26 mouse cellular contexts compared by ENCODE assay signal in genomic region chr6:117888032-117888431, GRCm38 (mm10). TPM values are rescaled to one million over a fixed set of nuclear protein-coding genes. Genes with fewer than 3 reads are reported as not detected.
DNase-seq lines count a peak whose midpoint lies in the region; ATAC-seq and TF ChIP-seq lines count a peak whose summit lies in the region.
"Had no signal": no experiment of that assay in that cellular context is flagged by ENCODE, and none has a peak within 500 bp of the region (broad histone marks: within the 10 kb centered on the region; RNA-seq: fewer than 3 reads in every experiment).

No protein-coding gene starts in this region.

- TF ChIP-seq EP300 in MEL (IDR thresholded peaks at IDR 0.05; ENCODE audit: low read depth in 1 of 2, low read length in 2 of 2) = peak; percentile 75 to 83

- H3K27ac ChIP-seq in heart, embryonic 13.5 days (replicated peaks) = peak overlapping the region; percentile 37; the same call in 1 of the 2 replicates
- peak overlapping the region; percentile 98 for H3K27ac ChIP-seq in MEL (ENCODE audit: control insufficient read depth, low read depth, low read length)
- H3K27ac ChIP-seq in limb, embryonic 10.5 days = peak overlapping the region; percentile 67
- peak overlapping the region; percentile 85 for H3K27ac ChIP-seq in liver, embryonic 16.5 days (ENCODE audit: low read length)
- H3K27ac ChIP-seq: embryonic facial prominence, embryonic 15.5 days; hindbrain, embryonic 14.5 days; neural tube, embryonic 15.5 days had no signal

- 24% methylated on average over 1 of the region's 1 CpGs for WGBS in heart, embryonic 13.5 days
- 48% methylated on average over 1 of the region's 1 CpGs for WGBS in limb, embryonic 10.5 days
- 10% methylated on average over 1 of the region's 1 CpGs for WGBS in liver, embryonic 16.5 days (ENCODE audit: insufficient replicate concordance)

- H3K4me1 ChIP-seq in heart, embryonic 13.5 days = peaks cover 15% of the 10 kb centered on the region; the same call in 1 of the 2 replicates
- peaks cover 19 to 32% of the 10 kb centered on the region in 2 experiments for H3K4me1 ChIP-seq in MEL (ENCODE audit: control insufficient read depth in 1 of 2, insufficient read depth in 2 of 2, low read length in 2 of 2)
- peaks cover 9% of the 10 kb centered on the region; the same call in 1 of the 2 replicates for H3K4me1 ChIP-seq in limb, embryonic 10.5 days
- H3K4me1 ChIP-seq in liver, embryonic 16.5 days (ENCODE audit: control insufficient read depth, low read depth, low read length) = peaks cover 46% of the 10 kb centered on the region
- H3K4me1 ChIP-seq: embryonic facial prominence, embryonic 15.5 days; limb, embryonic 12.5 days; neural tube, embryonic 15.5 days had no signal

- H3K9me3 ChIP-seq in heart, embryonic 13.5 days = no peaks in the 10 kb centered on the region
- no peaks in the 10 kb centered on the region for H3K9me3 ChIP-seq in MEL (replicated peaks; ENCODE audit: insufficient read depth, low read length)
- no peaks in the 10 kb centered on the region for H3K9me3 ChIP-seq in limb, embryonic 10.5 days (replicated peaks)
- no peaks in the 10 kb centered on the region for H3K9me3 ChIP-seq in liver, embryonic 16.5 days (replicated peaks; ENCODE audit: control insufficient read depth, low read length)
- H3K9me3 ChIP-seq: embryonic facial prominence, embryonic 15.5 days; forebrain, embryonic 12.5 days; limb, embryonic 12.5 days; neural tube, embryonic 15.5 days had no signal

- H3K4me2 ChIP-seq in heart, embryonic 13.5 days = peak overlapping the region; percentile 44
- peak overlapping the region; percentile 57 for H3K4me2 ChIP-seq in liver, embryonic 16.5 days (ENCODE audit: low read depth, low read length)
- H3K4me2 ChIP-seq: embryonic facial prominence, embryonic 15.5 days; forebrain, embryonic 12.5 days; hindbrain, embryonic 14.5 days; limb, embryonic 12.5 days; neural tube, embryonic 15.5 days had no signal

- no peaks in the 10 kb centered on the region for H3K36me3 ChIP-seq in heart, embryonic 13.5 days
- peaks cover 0 to 39% of the 10 kb centered on the region in 2 experiments; a peak in 2 of 4 replicates for H3K36me3 ChIP-seq in MEL (ENCODE audit: control insufficient read depth in 1 of 2, insufficient read depth in 2 of 2, low read length in 2 of 2)
- H3K36me3 ChIP-seq in limb, embryonic 10.5 days = no peaks in the 10 kb centered on the region
- no peaks in the 10 kb centered on the region for H3K36me3 ChIP-seq in liver, embryonic 16.5 days (ENCODE audit: control insufficient read depth, insufficient read depth)
- H3K36me3 ChIP-seq: embryonic facial prominence, embryonic 15.5 days; forebrain, embryonic 12.5 days; limb, embryonic 12.5 days; neural tube, embryonic 15.5 days had no signal

- no peak for DNase-seq in heart, postnatal 10 days
- peak; percentile 63 for DNase-seq in MEL (ENCODE audit: low read depth, low spot score)
- DNase-seq in limb, embryonic 10.5 days (ENCODE audit: low spot score) = no peak
- no peak for DNase-seq in adrenal gland, postnatal 25 days
- DNase-seq: adrenal gland, postnatal 14 days; cerebellum, adult 18-20 months; cerebellum, postnatal 25 days; embryo, embryonic 11 days; kidney, adult 9 months; kidney, postnatal 25 days; layer of hippocampus, adult 9-11 months; midbrain, embryonic 14.5 days; right cerebral cortex, postnatal 25 days; thymus, adult 2 months had no signal

- H3K4me3 ChIP-seq in heart, embryonic 13.5 days = peak overlapping the region; percentile 22
- peak overlapping the region; percentile 18 to 28 for H3K4me3 ChIP-seq in MEL (ENCODE audit: control insufficient read depth in 1 of 2, insufficient read depth in 1 of 2, low read depth in 2 of 2, low read length in 2 of 2)
- no peak overlapping the region for H3K4me3 ChIP-seq in limb, embryonic 10.5 days
- H3K4me3 ChIP-seq in liver, embryonic 16.5 days (ENCODE audit: low read depth, low read length) = peak overlapping the region; percentile 27
- H3K4me3 ChIP-seq: embryonic facial prominence, embryonic 15.5 days; forebrain, embryonic 12.5 days; limb, embryonic 12.5 days; neural tube, embryonic 15.5 days had no signal

- no peak for ATAC-seq in heart, embryonic 13.5 days (ENCODE audit: extremely low read depth, insufficient number of reproducible peaks, low FRiP score, low TSS enrichment)
- 0 out of 2 replicates have a peak, but pooled peaks have one; percentile 15 for ATAC-seq in liver, embryonic 16.5 days (ENCODE audit: low read depth)
- ATAC-seq in monocyte, adult 5-6 weeks (replicated peaks; ENCODE audit: insufficient number of reproducible peaks, low FRiP score, low TSS enrichment, poor library complexity, severe bottlenecking) = no peak
- ATAC-seq: Patski had no signal

- TF ChIP-seq RAD21 in MEL (IDR thresholded peaks at IDR 0.05; ENCODE audit: low read depth, low read length) = no peak

- intact Hi-C loops in heart, postnatal 10 days (cut with DNase I) = no loop called here

- TF ChIP-seq POLR2A in MEL (IDR thresholded peaks at IDR 0.05; ENCODE audit: control insufficient read depth in 1 of 2, insufficient read depth in 1 of 2, low read depth in 1 of 2, low read length in 2 of 2, poor library complexity in 1 of 2) = no peak

- H3K9ac ChIP-seq in heart, embryonic 13.5 days = peak overlapping the region; percentile 37; the same call in 1 of the 2 replicates
- peak overlapping the region; percentile 69 for H3K9ac ChIP-seq in MEL (ENCODE audit: control insufficient read depth, low read depth, low read length, poor library complexity, severe bottlenecking)
- peak overlapping the region; percentile 22 for H3K9ac ChIP-seq in liver, embryonic 16.5 days (ENCODE audit: low read depth, low read length)
- H3K9ac ChIP-seq: embryonic facial prominence, embryonic 15.5 days; limb, embryonic 12.5 days; neural tube, embryonic 15.5 days had no signal

- H3K79me2 ChIP-seq in MEL (ENCODE audit: control insufficient read depth, insufficient read depth, low read length, poor library complexity) = peaks cover 10% of the 10 kb centered on the region

- no peaks in the 10 kb centered on the region for H3K27me3 ChIP-seq in heart, embryonic 13.5 days (replicated peaks)
- H3K27me3 ChIP-seq in MEL (ENCODE audit: control insufficient read depth in 1 of 2, insufficient read depth in 2 of 2, low read length in 2 of 2) = no peaks in the 10 kb centered on the region
- no peaks in the 10 kb centered on the region for H3K27me3 ChIP-seq in limb, embryonic 10.5 days (ENCODE audit: low read depth, poor library complexity, severe bottlenecking)
- no peaks in the 10 kb centered on the region for H3K27me3 ChIP-seq in liver, embryonic 16.5 days (ENCODE audit: control insufficient read depth, insufficient read depth, low read depth, low read length)
- H3K27me3 ChIP-seq: embryonic facial prominence, embryonic 15.5 days; forebrain, embryonic 12.5 days; limb, embryonic 12.5 days; neural tube, embryonic 15.5 days; Patski had no signal

- no peak for TF ChIP-seq CTCF in MEL (IDR thresholded peaks at IDR 0.05 in 2 of 3, conservative IDR thresholded peaks at IDR 0.05 in 1 of 3; ENCODE audit: control insufficient read depth in 1 of 3, insufficient read depth in 1 of 3, low read depth in 2 of 3, low read length in 3 of 3, poor library complexity in 1 of 3, severe bottlenecking in 1 of 3)

RNA-seq across cellular contexts. Expression of gene Hnrnpf, which starts 12.1 kb away (rescaled TPM):
- 440 and 506 TPM in 2 replicates for polyA plus RNA-seq in heart, embryonic 13.5 days (2015; fragmentation: Nextera tagmentation; extraction: Ambion mirVana)
- 100 to 1,000 TPM; 351 to 364 TPM for total RNA-seq in heart, postnatal 10 days (2021)
- total RNA-seq in MEL (2012; rRNA removed) = 868 and 882 TPM in 2 replicates
- 1,000 to 10,000 TPM in 1 of 2 experiments, 100 to 1,000 TPM in 1; 722 to 2,287 TPM for polyA plus RNA-seq in MEL (2012; ENCODE audit: insufficient read depth in 1 of 2, insufficient read length in 2 of 2, low read depth in 1 of 2, low replicate concordance in 2 of 2, missing spikeins in 1 of 2)
- 907 and 916 TPM in 2 replicates for polyA plus RNA-seq in limb, embryonic 10.5 days (2016; fragmentation: Nextera tagmentation; extraction: Ambion mirVana)
- 420 and 472 TPM in 2 replicates for polyA plus RNA-seq in liver, embryonic 16.5 days (2015; fragmentation: Nextera tagmentation; extraction: Ambion mirVana)
- 1,228 to 1,583 TPM (median 1,384 TPM) in 3 replicates for total RNA-seq in monocyte, adult 5-6 weeks (2017)
- 333 and 372 TPM in 2 replicates for total RNA-seq in adrenal gland, postnatal 25 days (2021)

RNA-seq across cellular contexts. Expression of gene Zfp239, which starts 26.1 kb away (rescaled TPM):
- 2.0 and 2.1 TPM in 2 replicates for polyA plus RNA-seq in heart, embryonic 13.5 days (2015; fragmentation: Nextera tagmentation; extraction: Ambion mirVana)
- total RNA-seq in heart, postnatal 10 days (2021) = under 1 TPM; 0.41 to 0.57 TPM
- total RNA-seq in MEL (2012; rRNA removed) = 17.9 and 20.4 TPM in 2 replicates
- polyA plus RNA-seq in MEL (2012; ENCODE audit: insufficient read depth in 1 of 2, insufficient read length in 2 of 2, low read depth in 1 of 2, low replicate concordance in 2 of 2, missing spikeins in 1 of 2) = 10 to 100 TPM in 1 of 2 experiments, not detected in 1; 18.6 TPM
- 14.6 and 17.3 TPM in 2 replicates for polyA plus RNA-seq in limb, embryonic 10.5 days (2016; fragmentation: Nextera tagmentation; extraction: Ambion mirVana)
- 1.7 and 2.3 TPM in 2 replicates for polyA plus RNA-seq in liver, embryonic 16.5 days (2015; fragmentation: Nextera tagmentation; extraction: Ambion mirVana)
- 0.19 to 1.1 TPM in 2 of 3 replicates, not detected in the other for total RNA-seq in monocyte, adult 5-6 weeks (2017)
- total RNA-seq in adrenal gland, postnatal 25 days (2021) = 3.0 and 4.3 TPM in 2 replicates

RNA-seq across cellular contexts. Expression of gene Zfp637, which starts 47.1 kb away (rescaled TPM):
- 64.5 and 64.7 TPM in 2 replicates for polyA plus RNA-seq in heart, embryonic 13.5 days (2015; fragmentation: Nextera tagmentation; extraction: Ambion mirVana)
- total RNA-seq in heart, postnatal 10 days (2021) = 10 to 100 TPM; 33.0 to 45.2 TPM
- total RNA-seq in MEL (2012; rRNA removed) = 41.5 and 52.4 TPM in 2 replicates
- polyA plus RNA-seq in MEL (2012; ENCODE audit: insufficient read depth in 1 of 2, insufficient read length in 2 of 2, low read depth in 1 of 2, low replicate concordance in 2 of 2, missing spikeins in 1 of 2) = 10 to 100 TPM in 1 of 2 experiments, not detected in 1; 53.8 TPM
- 99.2 and 128 TPM in 2 replicates for polyA plus RNA-seq in limb, embryonic 10.5 days (2016; fragmentation: Nextera tagmentation; extraction: Ambion mirVana)
- 28.9 and 30.6 TPM in 2 replicates for polyA plus RNA-seq in liver, embryonic 16.5 days (2015; fragmentation: Nextera tagmentation; extraction: Ambion mirVana)
- 4.1 to 7.8 TPM (median 6.6 TPM) in 3 replicates for total RNA-seq in monocyte, adult 5-6 weeks (2017)
- 36.1 and 37.0 TPM in 2 replicates for total RNA-seq in adrenal gland, postnatal 25 days (2021)

RNA-seq across cellular contexts. Expression of gene Fxyd4, which starts 49.5 kb away (rescaled TPM):
- 1.9 and 2.5 TPM in 2 replicates for polyA plus RNA-seq in heart, embryonic 13.5 days (2015; fragmentation: Nextera tagmentation; extraction: Ambion mirVana)
- not detected for total RNA-seq in heart, postnatal 10 days (2021)
- total RNA-seq in MEL (2012; rRNA removed) = not detected in 2 replicates
- under 1 TPM in 1 of 2 experiments, not detected in 1; 0.22 TPM for polyA plus RNA-seq in MEL (2012; ENCODE audit: insufficient read depth in 1 of 2, insufficient read length in 2 of 2, low read depth in 1 of 2, low replicate concordance in 2 of 2, missing spikeins in 1 of 2)
- 3.4 and 3.6 TPM in 2 replicates for polyA plus RNA-seq in limb, embryonic 10.5 days (2016; fragmentation: Nextera tagmentation; extraction: Ambion mirVana)
- polyA plus RNA-seq in liver, embryonic 16.5 days (2015; fragmentation: Nextera tagmentation; extraction: Ambion mirVana) = 0.30 TPM in 1 of 2 replicates, not detected in the other
- total RNA-seq in monocyte, adult 5-6 weeks (2017) = not detected in 3 replicates
- total RNA-seq in adrenal gland, postnatal 25 days (2021) = not detected in 2 replicates
- total RNA-seq: adrenal gland, postnatal 14 days; gastrocnemius, adult 8-10 months; granulocyte monocyte progenitor cell, adult 5-6 weeks; left cerebral cortex, adult 8-10 months had no signal

Comparison
In these comparisons a context has a peak if more than half of its experiments do, and no peak if none do; other contexts are left out.
1. H3K27ac ChIP-seq: peak in every context shown above with its lines; median percentile 98 in MEL; 85 in liver, embryonic 16.5 days; 67 in limb, embryonic 10.5 days; 37 in heart, embryonic 13.5 days.